Mouse (Mus musculus): ENCODE measurements at regions not wholly inside any gene's neighbourhood (a gene's known extent, or its start where the extent isn't known, plus 50 kb on each side); places are given as distances from the start of the nearest gene placed in this dataset.

DNA sequence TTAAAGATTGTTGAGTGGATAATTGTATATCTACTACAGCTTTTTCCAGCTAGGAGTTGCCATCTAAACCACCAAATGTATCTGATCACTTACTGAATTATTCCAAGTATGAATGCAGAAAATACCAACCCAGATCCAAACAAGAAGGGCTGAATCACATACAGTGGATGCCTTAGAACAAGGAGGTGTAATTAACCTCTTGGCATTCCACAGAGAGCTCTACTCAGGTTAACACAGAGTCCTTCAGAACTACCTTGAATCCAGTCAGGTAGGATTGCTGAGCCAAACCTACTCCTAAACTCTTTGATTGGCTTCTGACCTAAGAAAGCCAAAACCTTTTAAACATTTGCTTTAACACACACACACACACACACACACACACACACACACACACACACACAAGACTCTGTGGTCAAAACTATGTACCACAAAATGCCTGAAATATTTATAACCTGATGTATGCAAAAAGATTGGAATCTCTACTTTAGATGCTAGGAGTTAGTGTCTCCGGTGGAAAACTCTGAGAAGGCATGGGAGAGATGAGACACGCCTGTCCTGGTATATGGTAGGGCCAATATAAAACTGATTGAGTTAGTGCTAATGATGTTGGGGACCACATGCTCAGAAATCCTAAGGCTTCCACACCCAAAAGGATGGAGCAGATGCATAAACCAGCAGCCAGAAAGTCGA lies 88.4 kb upstream of the 4933415F23Rik start:
- intact Hi-C loops (cut with DNase I): no loop called here
- H3K4me3 ChIP-seq: no peak overlapping the region
- no peak overlapping the region for H3K27ac ChIP-seq
- DNase-seq: no peak
- TF ChIP-seq CTCF (IDR thresholded peaks at IDR 0.05): no peak

DNA sequence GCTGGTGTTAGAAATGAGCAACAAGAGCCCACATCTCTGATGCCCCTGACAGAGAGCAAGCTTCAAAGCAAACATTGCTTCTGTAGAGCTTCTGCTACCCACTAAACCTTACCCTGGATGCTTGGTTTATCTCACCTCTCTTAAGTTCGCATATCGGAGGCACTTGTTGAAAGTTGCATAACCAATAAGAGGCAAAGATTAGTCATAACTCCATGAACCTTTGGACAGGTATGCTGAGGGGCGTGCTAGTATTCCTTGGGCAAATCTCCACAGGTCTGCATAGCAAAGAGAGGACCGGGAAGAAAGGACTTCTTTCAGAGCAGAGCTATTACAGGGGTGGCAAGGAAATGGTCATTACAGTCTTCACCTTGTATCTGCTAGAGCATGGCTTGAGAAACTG lies 87.7 kb upstream of the 4933415F23Rik start:
- no peak for DNase-seq
- TF ChIP-seq CTCF (IDR thresholded peaks at IDR 0.05): no peak
- H3K27ac ChIP-seq: no peak overlapping the region
- intact Hi-C loops (cut with DNase I): loop anchor here (2.0 to 5.0 kb wide), 2 partner anchors 67 to 193 kb away; no protein-coding TSS in a partner anchor
- H3K4me3 ChIP-seq: no peak overlapping the region

DNA sequence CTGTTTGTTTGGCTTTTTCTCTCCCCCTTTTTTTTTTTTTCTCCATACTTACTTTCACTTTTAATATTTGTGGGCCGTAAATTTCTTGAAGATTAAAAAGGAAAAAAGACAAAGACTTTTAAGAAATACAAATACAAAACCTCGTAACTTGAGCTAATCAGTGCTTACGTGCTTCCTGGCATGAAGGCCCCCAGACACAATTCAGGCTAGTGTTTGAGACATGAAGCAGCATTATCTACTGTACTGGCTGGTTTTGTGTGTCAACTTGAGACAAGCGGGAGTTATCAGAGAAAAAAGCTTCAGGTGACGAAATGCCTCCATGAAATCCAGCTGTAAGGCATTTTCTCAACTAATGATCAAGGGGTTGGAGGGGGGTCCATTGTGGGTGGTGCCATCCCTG lies 86.2 kb upstream of the 4933415F23Rik start:
- no peak for DNase-seq
- H3K4me3 ChIP-seq: peak overlapping the region; percentile 62
- no peak for TF ChIP-seq CTCF (IDR thresholded peaks at IDR 0.05)
- H3K27ac ChIP-seq: peak overlapping the region; percentile 89
- intact Hi-C loops (cut with DNase I): loop anchor here (2.0 to 5.0 kb wide), 2 partner anchors 69 to 194 kb away; no protein-coding TSS in a partner anchor

DNA sequence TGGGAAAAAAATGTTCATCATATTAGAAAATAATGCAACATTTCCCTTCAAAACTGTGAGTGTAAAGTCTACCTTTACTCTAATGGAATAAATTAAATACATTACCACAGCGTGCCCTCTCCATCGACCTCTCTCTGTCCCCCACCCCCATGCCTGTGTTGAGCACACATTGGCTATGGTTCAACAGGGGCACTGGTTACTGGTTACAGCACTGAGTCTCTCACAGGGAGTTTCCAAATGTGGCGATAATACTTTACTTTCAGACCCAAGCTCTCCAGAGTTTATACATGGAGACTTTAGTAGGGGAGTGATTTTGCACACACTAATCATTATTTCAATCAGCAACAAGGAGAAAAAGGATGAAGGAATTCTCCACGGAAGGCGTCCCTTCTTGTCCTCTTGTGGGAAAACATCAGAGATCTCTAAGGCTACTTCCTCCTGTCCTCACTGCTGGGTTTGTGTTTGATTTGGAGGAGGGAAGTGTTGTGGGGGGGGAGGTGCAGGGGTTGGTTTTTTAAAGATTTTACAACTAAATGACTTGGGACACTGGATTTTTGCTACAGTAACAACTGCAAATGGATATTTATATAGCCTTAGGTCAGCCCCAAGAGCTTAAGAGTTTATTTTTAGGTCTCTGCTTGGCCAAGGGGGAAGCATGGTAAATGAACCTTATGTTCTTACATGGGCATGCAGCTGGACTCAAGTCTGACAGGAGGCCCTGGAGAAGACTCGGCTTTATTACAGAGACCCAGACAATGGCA lies 85.6 kb upstream of the 4933415F23Rik start:
- peak overlapping the region; percentile 62 for H3K4me3 ChIP-seq
- DNase-seq: peak; percentile 29
- intact Hi-C loops (cut with DNase I): loop anchor here (2.0 to 5.0 kb wide), 2 partner anchors 69 to 195 kb away; no protein-coding TSS in a partner anchor
- TF ChIP-seq CTCF (IDR thresholded peaks at IDR 0.05): no peak
- peak overlapping the region; percentile 89 for H3K27ac ChIP-seq

DNA sequence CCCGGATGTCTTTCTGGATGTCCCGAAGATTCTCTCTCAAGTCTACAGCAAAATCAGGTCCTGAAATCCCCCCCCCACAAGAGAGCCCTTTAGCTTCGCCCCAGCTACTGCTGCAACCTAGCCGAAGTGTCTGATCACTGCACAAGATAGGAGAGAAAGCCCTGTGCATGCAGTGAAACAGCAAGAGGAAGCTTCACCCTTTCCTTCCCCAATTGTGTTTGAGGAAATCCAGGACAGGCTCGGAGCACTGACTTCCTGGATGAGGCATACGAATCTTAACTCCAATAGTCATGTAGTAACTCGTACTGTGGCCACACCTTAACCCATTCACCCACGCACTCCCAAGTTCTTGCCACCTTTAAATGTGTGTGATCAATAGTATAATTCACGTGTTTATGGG lies 82.7 kb upstream of the 4933415F23Rik start:
- no peak for TF ChIP-seq CTCF (IDR thresholded peaks at IDR 0.05)

DNA sequence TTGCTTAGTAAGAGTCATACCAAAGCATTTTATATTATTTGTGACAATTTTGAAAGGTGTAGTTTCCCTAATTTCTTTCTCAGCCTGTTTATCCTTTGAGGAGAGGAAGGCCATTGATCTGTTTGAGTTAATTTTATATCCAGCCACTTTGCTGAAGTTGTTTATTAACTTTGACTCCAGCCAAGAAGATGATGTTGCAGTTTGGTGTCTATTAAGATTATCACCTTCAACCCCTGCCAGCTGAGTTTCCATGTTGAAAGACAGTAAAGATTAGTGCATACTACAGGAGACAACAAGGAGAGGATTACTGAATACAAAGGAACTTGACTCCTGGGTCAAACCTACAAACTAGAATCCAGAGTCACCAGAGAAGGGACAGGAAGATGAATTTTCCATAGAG lies 80.5 kb upstream of the 4933415F23Rik start:
- TF ChIP-seq CTCF (IDR thresholded peaks at IDR 0.05): no peak
- Histone ChIP-seq H3K27ac (no peak overlapping the region), H3K4me3 (no peak overlapping the region)
- intact Hi-C loops (cut with DNase I): no loop called here
- DNase-seq: no peak

More for the DNA sequence above, 82.7 kb upstream of the 4933415F23Rik start:
- H3K27ac ChIP-seq: peak overlapping the region; percentile 48
- intact Hi-C loops (cut with DNase I): loop anchor here (5.0 kb wide), 1 partner anchor 198 kb away; no protein-coding TSS in a partner anchor
- H3K4me3 ChIP-seq: 0 out of 2 replicates have a peak overlapping the region, but pooled peaks have one; percentile 5
- no peak for DNase-seq

DNA sequence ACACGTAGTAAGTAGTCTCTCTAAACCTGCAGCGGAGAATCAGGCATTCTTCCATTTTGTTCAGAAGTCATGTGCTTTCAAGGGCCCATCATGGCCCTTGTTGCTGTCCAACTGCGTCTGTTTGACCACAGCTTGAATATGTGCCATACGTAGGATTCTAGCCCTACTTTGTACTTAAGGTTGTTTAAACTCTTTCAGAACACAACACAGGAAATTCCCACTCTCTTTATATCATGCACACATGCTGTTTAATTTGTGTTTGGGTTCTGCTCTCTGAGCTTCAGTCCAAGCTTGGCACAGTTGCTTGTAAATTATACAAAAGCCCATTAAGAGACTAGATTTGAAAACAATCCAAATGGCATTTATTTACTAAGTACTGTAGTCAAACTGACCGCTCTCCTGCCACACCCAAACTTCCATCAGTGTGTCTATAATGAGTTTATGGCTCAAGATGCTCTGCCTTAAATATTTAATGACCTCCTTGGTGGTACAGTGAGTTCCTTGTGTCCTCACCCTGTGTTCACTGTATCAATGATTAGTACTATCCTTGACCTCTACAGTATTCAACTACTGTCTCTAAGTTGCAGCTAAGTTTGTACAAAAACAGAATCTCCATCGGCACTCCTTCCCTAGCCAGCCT lies 76.4 kb upstream of the 4933415F23Rik start:
- DNase-seq: no peak
- intact Hi-C loops (cut with DNase I): no loop called here
- Histone ChIP-seq H3K27ac (no peak overlapping the region), H3K4me3 (no peak overlapping the region)
- no peak for TF ChIP-seq CTCF (IDR thresholded peaks at IDR 0.05)

DNA sequence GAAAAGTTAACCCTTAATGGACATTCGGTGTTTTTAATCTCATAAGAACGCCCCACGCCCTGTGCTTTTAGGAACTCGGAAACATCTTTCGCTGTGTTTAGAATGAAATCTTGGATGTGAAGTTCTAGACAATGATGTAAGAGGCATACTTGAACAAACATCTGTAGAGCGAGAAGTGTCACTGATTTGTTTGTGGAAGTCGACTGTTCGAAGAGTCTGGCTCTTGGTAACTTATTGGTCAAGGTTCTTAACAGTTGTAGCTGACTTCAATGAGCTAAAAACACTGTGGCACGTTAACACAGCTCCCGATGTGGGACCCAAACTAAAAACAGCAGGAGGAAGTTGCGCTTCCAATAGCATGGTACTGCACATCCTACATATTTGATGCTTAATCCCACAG lies 72.0 kb upstream of the 4933415F23Rik start:
- no peak for TF ChIP-seq CTCF (IDR thresholded peaks at IDR 0.05)
- Histone ChIP-seq H3K27ac (peak overlapping the region; percentile 65), H3K4me3 (no peak overlapping the region)
- no peak for DNase-seq
- intact Hi-C loops (cut with DNase I): loop anchor here (5.0 kb wide), 1 partner anchor 113 kb away; no protein-coding TSS in a partner anchor

DNA sequence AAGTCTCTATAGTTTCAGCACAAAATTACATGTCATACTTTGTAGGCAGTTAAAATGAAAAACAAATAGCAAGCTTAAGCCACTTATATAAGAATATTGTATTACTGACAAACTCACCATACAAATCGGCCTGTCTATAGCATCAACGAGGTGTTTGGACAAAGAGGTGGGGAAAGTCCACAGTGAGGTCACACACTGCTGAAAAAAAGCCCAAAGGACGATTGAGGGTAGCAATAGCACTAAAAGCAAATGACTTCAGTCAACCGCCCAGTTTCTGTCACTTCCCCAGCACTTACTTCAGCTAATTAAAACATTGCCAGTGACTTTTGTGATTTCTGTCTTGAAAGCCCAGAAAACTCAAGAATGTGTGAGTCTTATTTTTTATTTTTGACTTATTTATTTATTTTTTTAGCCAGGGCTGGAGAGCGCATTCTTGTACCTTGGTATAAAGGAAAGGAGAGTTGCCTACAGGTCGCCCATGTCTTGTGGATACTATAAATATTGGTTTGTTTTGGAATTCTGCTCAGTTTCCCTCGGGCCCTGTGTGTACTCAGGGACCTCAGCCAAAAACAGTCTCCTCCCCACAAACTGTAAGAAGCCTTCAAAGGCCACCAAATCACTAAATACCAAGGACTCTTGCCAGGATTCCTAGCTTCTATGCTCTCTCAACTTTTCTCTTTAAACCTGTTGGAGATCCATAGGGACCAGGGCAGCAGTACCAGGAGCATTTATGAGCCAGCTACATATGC lies 71.2 kb upstream of the 4933415F23Rik start:
- no peak for DNase-seq
- TF ChIP-seq CTCF (IDR thresholded peaks at IDR 0.05): no peak
- Histone ChIP-seq H3K27ac (peak overlapping the region; percentile 65), H3K4me3 (no peak overlapping the region)
- intact Hi-C loops (cut with DNase I): loop anchor here (5.0 kb wide), 1 partner anchor 114 kb away; no protein-coding TSS in a partner anchor

DNA sequence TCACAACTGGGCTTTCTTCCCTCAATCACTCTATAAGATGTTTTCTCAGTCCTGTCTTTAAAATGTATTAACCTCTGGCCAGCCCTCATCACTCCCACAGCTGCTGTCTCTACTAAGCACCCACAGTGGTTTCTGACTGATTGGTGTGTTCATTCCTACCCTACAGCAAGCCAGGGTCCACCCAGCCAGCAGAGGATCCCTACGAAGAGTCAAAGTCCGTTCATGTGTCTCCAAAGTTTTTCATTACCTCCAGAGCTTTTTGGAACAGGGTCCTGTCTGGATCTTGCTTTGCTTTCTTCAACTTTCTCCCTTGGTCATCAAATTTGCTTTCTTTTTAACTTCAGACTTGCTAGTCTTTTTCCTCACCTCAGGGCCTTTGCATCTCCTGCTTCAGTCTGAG lies 69.3 kb upstream of the 4933415F23Rik start:
- Histone ChIP-seq H3K4me3 (no peak overlapping the region), H3K27ac (no peak overlapping the region)
- intact Hi-C loops (cut with DNase I): loop anchor here (5.0 kb wide), 1 partner anchor 116 kb away; no protein-coding TSS in a partner anchor
- DNase-seq: no peak
- TF ChIP-seq CTCF (IDR thresholded peaks at IDR 0.05): no peak

DNA sequence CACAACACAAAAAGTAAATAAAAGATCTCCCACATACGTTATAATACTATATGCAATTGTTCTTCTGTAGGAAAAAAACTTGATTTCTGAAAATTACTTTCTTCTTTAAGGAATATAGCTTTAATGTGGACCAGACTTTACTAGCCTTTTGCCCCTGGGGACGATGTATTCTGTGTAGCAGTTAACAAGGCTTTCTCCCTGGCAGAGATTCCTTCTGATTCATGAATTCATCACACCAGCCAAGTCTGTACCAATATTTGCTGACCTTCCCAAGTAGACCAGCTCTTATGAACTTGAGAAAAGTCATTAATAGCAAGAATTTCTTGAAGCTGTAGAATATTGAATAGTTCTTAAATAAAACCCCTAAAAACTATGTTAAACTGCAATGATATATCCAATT lies 68.7 kb upstream of the 4933415F23Rik start:
- H3K27ac ChIP-seq: no peak overlapping the region
- intact Hi-C loops (cut with DNase I): loop anchor here (5.0 kb wide), 1 partner anchor 117 kb away; no protein-coding TSS in a partner anchor
- no peak for TF ChIP-seq CTCF (IDR thresholded peaks at IDR 0.05)

DNA sequence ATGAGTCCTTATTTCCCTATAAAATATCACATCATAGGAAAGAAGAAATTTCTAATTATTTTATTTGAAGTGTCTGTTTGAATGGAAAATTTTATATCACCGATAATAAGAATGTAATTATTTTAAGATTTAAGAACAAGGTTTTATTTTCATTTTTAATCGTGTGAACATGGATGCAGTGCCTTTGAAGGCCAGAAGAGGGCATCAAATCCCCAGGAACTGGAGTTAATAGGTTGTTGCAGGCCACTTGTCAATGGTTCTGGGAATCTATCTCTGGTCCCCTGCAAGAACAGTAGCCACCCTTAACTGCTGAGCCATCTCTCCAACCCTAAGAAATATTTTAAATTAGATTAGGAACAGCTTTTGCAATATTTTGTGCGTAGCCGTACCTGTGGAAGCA lies 66.5 kb upstream of the 4933415F23Rik start:
- no peak for DNase-seq
- H3K4me3 ChIP-seq: no peak overlapping the region
- H3K27ac ChIP-seq: no peak overlapping the region
- TF ChIP-seq CTCF (IDR thresholded peaks at IDR 0.05): peak; percentile 63
- intact Hi-C loops (cut with DNase I): no loop called here

More for the DNA sequence above, 68.7 kb upstream of the 4933415F23Rik start:
- no peak for DNase-seq
- H3K4me3 ChIP-seq: no peak overlapping the region

Measured in gastrocnemius, adult 2 months (tissue).